Mouse (Mus musculus): ENCODE data around the gene Tpp2. TPM values are rescaled to one million over a fixed set of nuclear protein-coding genes. Genes with fewer than 3 reads are reported as not detected.

Gene Tpp2
- polyA plus RNA-seq, 1 experiment = 4.7 TPM

DNA sequence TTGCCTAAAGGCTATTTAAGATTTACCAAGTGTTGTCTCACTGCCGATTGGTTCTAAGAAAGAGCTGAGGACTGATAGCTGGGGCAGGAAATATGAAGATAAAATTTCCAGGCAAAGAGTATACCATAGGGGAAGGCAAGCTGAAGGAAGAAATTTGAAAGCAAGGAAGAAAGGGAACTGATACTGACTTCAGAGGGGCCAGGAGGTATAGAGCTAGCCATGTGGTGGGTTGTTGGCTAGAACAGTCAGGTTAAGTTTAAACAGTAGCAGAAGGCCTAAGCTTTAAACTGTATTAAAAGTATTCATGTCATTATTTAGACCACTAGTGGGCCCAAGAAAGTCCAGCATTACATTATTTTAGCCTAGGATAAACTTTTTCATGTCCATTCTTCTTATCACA, 31.0 kb upstream of the Tpp2 start:
- WGBS = 84% methylated on average over 1 of the region's 1 CpGs
- TF ChIP-seq CTCF (IDR thresholded peaks at IDR 0.05; ENCODE audit: extremely low read depth, insufficient read depth, insufficient read length, insufficient replicate concordance) (no peak), POLR2A (IDR thresholded peaks at IDR 0.05; ENCODE audit: low read depth, low read length) (no peak)
- H3K36me3 ChIP-seq (ENCODE audit: control insufficient read depth, insufficient read depth, low read length) = no peaks in the 10 kb centered on the region
- DNase-seq (ENCODE audit: low read depth in 1 of 2, low spot score in 2 of 2) = no peak
- H3K4me1 ChIP-seq (ENCODE audit: control insufficient read depth, insufficient read depth, insufficient read length) = no peaks in the 10 kb centered on the region; the same call in 1 of the 2 replicates
- H3K27me3 ChIP-seq (ENCODE audit: control insufficient read depth, insufficient read depth, low read length) = no peaks in the 10 kb centered on the region
- no peak overlapping the region for H3K4me3 ChIP-seq (ENCODE audit: extremely low read depth, insufficient read depth, insufficient read length)
- H3K27ac ChIP-seq (ENCODE audit: insufficient read depth, low read length) = no peak overlapping the region

DNA sequence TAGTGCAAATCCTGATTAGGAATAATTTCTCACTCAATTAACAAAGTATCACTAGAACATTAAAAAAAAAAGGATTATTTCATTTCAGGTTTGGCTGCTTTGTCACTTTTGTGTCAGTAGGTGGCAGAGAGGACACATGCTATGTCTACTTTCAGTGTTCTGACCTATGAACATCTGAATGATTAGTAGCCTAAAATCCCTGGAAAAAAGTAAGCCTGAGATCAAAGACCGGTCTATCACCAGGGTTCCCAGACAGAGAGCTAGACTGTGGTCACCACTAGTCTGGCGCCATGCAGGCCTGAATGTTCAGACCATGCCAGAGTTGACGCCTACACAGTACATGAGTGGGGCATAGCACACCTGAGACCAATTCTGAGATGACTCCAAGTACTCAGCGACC, 30.6 kb upstream of the Tpp2 start:
- TF ChIP-seq CTCF (IDR thresholded peaks at IDR 0.05; ENCODE audit: extremely low read depth, insufficient read depth, insufficient read length, insufficient replicate concordance) (no peak), POLR2A (IDR thresholded peaks at IDR 0.05; ENCODE audit: low read depth, low read length) (no peak)
- no peaks in the 10 kb centered on the region for H3K4me1 ChIP-seq (ENCODE audit: control insufficient read depth, insufficient read depth, insufficient read length)
- no peaks in the 10 kb centered on the region for H3K27me3 ChIP-seq (ENCODE audit: control insufficient read depth, insufficient read depth, low read length)
- no peaks in the 10 kb centered on the region for H3K36me3 ChIP-seq (ENCODE audit: control insufficient read depth, insufficient read depth, low read length)
- no peak overlapping the region for H3K27ac ChIP-seq (ENCODE audit: insufficient read depth, low read length)
- no peak overlapping the region for H3K4me3 ChIP-seq (ENCODE audit: extremely low read depth, insufficient read depth, insufficient read length)
- WGBS = 65% methylated on average over 4 of the region's 4 CpGs
- DNase-seq (ENCODE audit: low read depth in 1 of 2, low spot score in 2 of 2) = no peak

DNA sequence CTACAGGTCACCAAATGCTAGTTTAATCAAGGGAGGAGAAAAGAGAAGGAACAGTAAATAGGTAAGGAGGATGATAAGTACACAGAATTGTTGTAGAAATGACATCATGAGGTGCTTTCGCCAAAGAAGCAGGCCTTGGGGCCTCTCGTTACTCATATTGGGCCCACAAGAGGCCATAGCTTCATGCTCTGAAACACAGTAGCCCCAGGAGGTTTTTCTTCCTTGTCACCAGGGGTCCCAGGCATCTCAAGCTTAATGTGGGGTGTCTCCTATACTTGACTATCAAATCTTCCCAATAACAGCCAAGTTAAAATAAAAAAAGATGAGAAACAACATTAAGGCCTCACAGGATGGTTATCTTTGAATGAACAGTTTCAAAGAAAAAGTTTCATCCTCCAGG, 18.0 kb upstream of the Tpp2 start:
- no peak for DNase-seq (ENCODE audit: low read depth in 1 of 2, low spot score in 2 of 2)
- Histone ChIP-seq H3K4me3 (ENCODE audit: extremely low read depth, insufficient read depth, insufficient read length) (no peak overlapping the region), H3K27ac (ENCODE audit: insufficient read depth, low read length) (no peak overlapping the region), H3K27me3 (ENCODE audit: control insufficient read depth, insufficient read depth, low read length) (no peaks in the 10 kb centered on the region), H3K4me1 (ENCODE audit: control insufficient read depth, insufficient read depth, insufficient read length) (no peaks in the 10 kb centered on the region), H3K36me3 (ENCODE audit: control insufficient read depth, insufficient read depth, low read length) (no peaks in the 10 kb centered on the region)
- TF ChIP-seq POLR2A (IDR thresholded peaks at IDR 0.05; ENCODE audit: low read depth, low read length) (no peak), CTCF (IDR thresholded peaks at IDR 0.05; ENCODE audit: extremely low read depth, insufficient read depth, insufficient read length, insufficient replicate concordance) (no peak)
- 76% methylated on average over 2 of the region's 2 CpGs for WGBS

DNA sequence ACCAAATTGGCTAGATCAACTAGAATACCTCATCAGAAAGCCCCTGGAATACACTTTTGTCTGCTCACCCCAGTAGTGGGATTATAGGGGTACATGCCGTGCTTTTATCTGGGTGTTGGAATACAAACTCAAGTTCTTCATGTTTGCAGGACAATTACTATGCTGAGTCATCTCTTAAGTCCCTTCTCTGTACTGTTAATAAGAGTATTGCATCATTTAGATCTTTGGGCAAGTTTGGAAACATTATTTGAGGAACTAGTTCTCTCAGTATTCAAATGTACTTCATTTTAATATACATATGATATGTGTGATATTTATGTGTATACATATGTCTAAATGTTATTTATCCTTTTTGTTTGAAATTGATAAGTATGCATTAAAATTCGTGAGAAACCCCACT, 16.6 kb upstream of the Tpp2 start:
- TF ChIP-seq POLR2A (IDR thresholded peaks at IDR 0.05; ENCODE audit: low read depth, low read length) (no peak), CTCF (IDR thresholded peaks at IDR 0.05; ENCODE audit: extremely low read depth, insufficient read depth, insufficient read length, insufficient replicate concordance) (no peak)
- H3K27me3 ChIP-seq (ENCODE audit: control insufficient read depth, insufficient read depth, low read length) = no peaks in the 10 kb centered on the region
- H3K4me3 ChIP-seq (ENCODE audit: extremely low read depth, insufficient read depth, insufficient read length) = no peak overlapping the region
- H3K27ac ChIP-seq (ENCODE audit: insufficient read depth, low read length) = no peak overlapping the region
- H3K4me1 ChIP-seq (ENCODE audit: control insufficient read depth, insufficient read depth, insufficient read length) = no peaks in the 10 kb centered on the region
- 68% methylated on average over 2 of the region's 2 CpGs for WGBS
- DNase-seq (ENCODE audit: low read depth in 1 of 2, low spot score in 2 of 2) = no peak
- no peaks in the 10 kb centered on the region for H3K36me3 ChIP-seq (ENCODE audit: control insufficient read depth, insufficient read depth, low read length)

DNA sequence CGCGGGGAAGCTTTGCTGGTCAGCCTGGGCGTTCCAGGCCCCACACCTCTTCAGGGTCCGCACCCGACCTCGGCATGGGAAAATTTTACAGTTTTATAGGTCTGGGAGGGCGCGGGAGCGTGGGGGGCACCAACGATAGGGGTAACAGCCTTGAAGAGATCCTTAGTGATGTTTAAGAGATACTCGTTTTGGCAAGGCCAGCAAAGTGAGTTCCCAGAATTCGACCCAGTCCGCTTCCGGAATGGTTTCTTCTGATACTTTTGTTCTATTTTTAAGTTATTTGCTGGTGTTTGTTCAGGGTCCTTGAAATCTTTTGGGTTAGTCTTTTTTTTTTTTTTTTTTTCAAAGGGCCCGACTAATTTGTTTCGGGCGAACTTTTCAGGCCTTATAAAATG, 966 bp downstream of the Tpp2 start:
- Histone ChIP-seq H3K36me3 (ENCODE audit: control insufficient read depth, insufficient read depth, low read length) (no peaks in the 10 kb centered on the region), H3K27me3 (ENCODE audit: control insufficient read depth, insufficient read depth, low read length) (no peaks in the 10 kb centered on the region), H3K27ac (ENCODE audit: insufficient read depth, low read length) (peak overlapping the region; percentile 85), H3K4me3 (ENCODE audit: extremely low read depth, insufficient read depth, insufficient read length) (peak overlapping the region; percentile 61), H3K4me1 (ENCODE audit: control insufficient read depth, insufficient read depth, insufficient read length) (peaks cover 2% of the 10 kb centered on the region)
- no peak for DNase-seq (ENCODE audit: low read depth in 1 of 2, low spot score in 2 of 2)
- WGBS = 1% methylated on average over 17 of the region's 17 CpGs
- TF ChIP-seq CTCF (IDR thresholded peaks at IDR 0.05; ENCODE audit: extremely low read depth, insufficient read depth, insufficient read length, insufficient replicate concordance) (no peak), POLR2A (IDR thresholded peaks at IDR 0.05; ENCODE audit: low read depth, low read length) (no peak)

DNA sequence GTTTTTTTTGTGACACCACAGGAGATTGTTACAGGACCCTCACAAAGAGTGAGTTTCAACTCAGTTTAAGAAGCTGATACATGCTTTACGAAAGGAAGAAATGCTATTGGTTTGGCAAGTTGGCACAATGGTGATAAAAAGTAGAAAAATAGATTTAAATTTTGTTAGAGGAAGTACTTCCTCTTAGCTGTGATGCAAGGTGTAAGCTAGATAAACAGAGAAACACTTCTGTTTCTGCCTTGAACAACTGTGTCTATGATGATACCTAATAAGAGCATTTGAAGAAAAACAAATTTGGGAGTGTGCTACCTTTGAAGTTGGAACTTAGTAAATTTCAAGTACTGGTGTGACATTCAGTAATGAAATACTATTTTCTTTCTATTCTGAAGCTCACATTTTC, 5.9 kb downstream of the Tpp2 start:
- TF ChIP-seq POLR2A (IDR thresholded peaks at IDR 0.05; ENCODE audit: low read depth, low read length) = no peak
- Histone ChIP-seq H3K4me3 (ENCODE audit: extremely low read depth, insufficient read depth, insufficient read length) (no peak overlapping the region), H3K27ac (ENCODE audit: insufficient read depth, low read length) (no peak overlapping the region), H3K4me1 (ENCODE audit: control insufficient read depth, insufficient read depth, insufficient read length) (peaks cover 2% of the 10 kb centered on the region), H3K27me3 (ENCODE audit: control insufficient read depth, insufficient read depth, low read length) (no peaks in the 10 kb centered on the region), H3K36me3 (ENCODE audit: control insufficient read depth, insufficient read depth, low read length) (peaks cover 12% of the 10 kb centered on the region)
- no peak for DNase-seq (ENCODE audit: low read depth in 1 of 2, low spot score in 2 of 2)
- WGBS = 68% methylated on average over 1 of the region's 1 CpGs

DNA sequence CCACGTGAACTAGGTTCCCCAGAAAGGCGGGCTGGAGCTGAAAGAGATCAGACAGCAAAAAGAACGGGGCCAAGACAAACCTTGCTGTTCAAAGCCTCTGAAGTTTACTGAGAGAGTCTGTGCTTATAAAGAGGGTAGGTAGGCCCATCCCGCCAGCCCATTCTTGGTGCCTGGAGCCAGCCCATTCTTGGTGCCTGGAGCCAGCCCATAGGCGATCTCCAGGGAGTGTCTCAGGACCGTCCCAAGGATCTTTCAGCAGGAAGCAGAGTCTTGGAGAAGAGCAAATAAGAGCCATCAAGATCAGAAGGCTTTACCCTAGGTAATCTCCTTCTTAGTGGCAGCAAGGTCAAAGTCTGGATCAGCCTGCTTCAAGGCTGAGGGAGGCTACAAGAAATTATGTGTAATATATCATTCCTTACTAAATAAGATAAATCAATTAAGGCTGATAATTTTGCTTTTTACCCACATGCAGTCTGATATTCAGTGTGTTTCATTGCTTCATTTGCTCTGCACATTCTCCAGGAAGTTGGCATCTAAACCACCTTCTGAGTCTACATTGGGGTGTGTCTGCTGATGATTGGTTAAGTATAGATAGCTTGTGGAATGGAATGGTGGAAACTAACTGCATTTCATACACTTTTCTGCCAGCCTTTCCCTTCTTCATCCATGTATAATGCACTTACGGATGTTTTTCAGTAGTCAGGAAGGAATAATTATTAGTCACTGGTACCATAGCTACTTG, 8.2 kb downstream of the Tpp2 start:
- Histone ChIP-seq H3K27ac (ENCODE audit: insufficient read depth, low read length) (no peak overlapping the region), H3K4me1 (ENCODE audit: control insufficient read depth, insufficient read depth, insufficient read length) (no peaks in the 10 kb centered on the region; the same call in none of the 2 replicates), H3K36me3 (ENCODE audit: control insufficient read depth, insufficient read depth, low read length) (peaks cover 14% of the 10 kb centered on the region), H3K4me3 (ENCODE audit: extremely low read depth, insufficient read depth, insufficient read length) (no peak overlapping the region), H3K27me3 (ENCODE audit: control insufficient read depth, insufficient read depth, low read length) (no peaks in the 10 kb centered on the region)
- DNase-seq (ENCODE audit: low read depth in 1 of 2, low spot score in 2 of 2) = no peak
- TF ChIP-seq POLR2A (IDR thresholded peaks at IDR 0.05; ENCODE audit: low read depth, low read length) (no peak), CTCF (IDR thresholded peaks at IDR 0.05; ENCODE audit: extremely low read depth, insufficient read depth, insufficient read length, insufficient replicate concordance) (no peak)
- WGBS = 96% methylated on average over 7 of the region's 7 CpGs
